Mouse (Mus musculus) hindbrain, postnatal 0 days (tissue): ENCODE results near the gene Tmcc3. TPM values are rescaled to one million over a fixed set of nuclear protein-coding genes. Genes with fewer than 3 reads are reported as not detected.

ENCODE experiments used
- ATAC-seq: fragments of 200-750 bp; cut with Nextera tagmentation; 2 replicates; pipeline ENCODE4 v1.8.0; 2017; ENCODE audit warnings: mild to moderate bottlenecking, moderate TSS enrichment, moderate library complexity
- DNase-seq: peaks from one replicate; pipeline ENCODE4 v3.0.0-alpha.2; 2015; ENCODE audit warnings: low spot score
- H3K27ac ChIP-seq: fragments of 300-500 bp; sonication (generic); 2 replicates; pipeline ENCODE4 v1.5.1; 2014; ENCODE audit warnings: mild to moderate bottlenecking
- H3K27me3 ChIP-seq: fragments of 300-500 bp; sonication (generic); 2 replicates; pipeline ENCODE4 v1.6.1; 2014; ENCODE audit warnings: low read length, mixed read lengths; ENCODE audit not compliant: insufficient read depth
- H3K36me3 ChIP-seq: fragments of 300-500 bp; sonication (generic); 2 replicates; pipeline ENCODE4 v1.6.1; 2014; ENCODE audit warnings: low read length, mixed read lengths; ENCODE audit not compliant: insufficient read depth
- H3K4me1 ChIP-seq: fragments of 300-500 bp; sonication (generic); 2 replicates; pipeline ENCODE4 v1.6.1; 2014; ENCODE audit warnings: antibody characterized with exemption, low read length, mixed read lengths; ENCODE audit not compliant: insufficient read depth
- H3K4me2 ChIP-seq: fragments of 300-500 bp; sonication (generic); 2 replicates; pipeline ENCODE4 v1.6.1; 2014; ENCODE audit warnings: low read depth, mild to moderate bottlenecking, low read length, moderate library complexity, mixed read lengths
- H3K4me3 ChIP-seq: fragments of 300-500 bp; sonication (generic); 2 replicates; pipeline ENCODE4 v1.5.1; 2014; ENCODE audit warnings: low read length
- H3K9ac ChIP-seq: fragments of 300-500 bp; sonication (generic); replicated peaks from 2 replicates; pipeline ENCODE4 v1.6.1; 2014; ENCODE audit warnings: mild to moderate bottlenecking, low read length, moderate library complexity, mixed read lengths
- H3K9me3 ChIP-seq: fragments of 300-500 bp; sonication (generic); 2 replicates; pipeline ENCODE4 v1.6.1; 2016; ENCODE audit warnings: low read length, mixed read lengths
- CTCF ChIP-seq: IDR thresholded peaks from 2 replicates; pipeline ENCODE4 v1.5.1; 2016; ENCODE audit warnings: antibody characterized with exemption, control low read depth, low read depth
- WGBS: fragments of 180-500 bp; shearing (Covaris S2); extraction: QIAGEN DNeasy Blood & Tissue Kit; methylation state at CpG from one replicate; pipeline ENCODE4 v1.1.7; 2014; 5-methylcytosine and 5-hydroxymethylcytosine counted together
- polyA plus RNA-seq: library from polyadenylated mRNA; unstranded; fragments of >200 nt; fragmentation: Nextera tagmentation; extraction: Ambion mirVana; gene quantifications from 2 replicates; pipeline ENCODE4 v1.2.1, GENCODE M21; 2015
- total RNA-seq: library from RNA; depleted of rRNA; stranded (reverse); fragments of >200 nt; gene quantifications from 2 replicates; pipeline ENCODE4 v1.2.3, GENCODE M21; 2014

Tmcc3 gene
- total and polyA plus RNA-seq, 2 experiments from 2014 or later, result 9.7 to 15.3 TPM

GRCm38 (mm10) chr10:94622828-94623227 is 311.1 kb downstream of the Tmcc3 start:
- TF ChIP-seq CTCF, result no peak
- 0 out of 2 replicates have a peak overlapping the region, but pooled peaks have one; percentile 69 for H3K27ac ChIP-seq

GRCm38 (mm10) chr10:94623617-94624016 is 311.9 kb downstream of the Tmcc3 start:
- 0 out of 2 replicates have a peak overlapping the region, but pooled peaks have one; percentile 26 for H3K27ac ChIP-seq
- peak; percentile 98 for TF ChIP-seq CTCF
- DNase-seq (peak; percentile 93), ATAC-seq (peak; percentile 58)
- no peaks in the 10 kb centered on the region for H3K27me3 ChIP-seq
- H3K9ac ChIP-seq, result no peak overlapping the region
- no peaks in the 10 kb centered on the region for H3K9me3 ChIP-seq
- WGBS, result 5% methylated on average over 10 of the region's 10 CpGs
- no peaks in the 10 kb centered on the region for H3K36me3 ChIP-seq
- peaks cover 28% of the 10 kb centered on the region for H3K4me1 ChIP-seq
- H3K4me2 ChIP-seq, result peak overlapping the region; percentile 36
- no peak overlapping the region for H3K4me3 ChIP-seq

More at GRCm38 (mm10) chr10:94622828-94623227, 311.1 kb downstream of the Tmcc3 start:
- ATAC-seq (no peak), DNase-seq (no peak)
- H3K4me1 ChIP-seq, result peaks cover 28% of the 10 kb centered on the region
- H3K9ac ChIP-seq, result 0 out of 2 replicates have a peak overlapping the region, but pooled peaks have one; percentile 24
- H3K27me3 ChIP-seq, result no peaks in the 10 kb centered on the region
- no peaks in the 10 kb centered on the region for H3K36me3 ChIP-seq
- no peaks in the 10 kb centered on the region for H3K9me3 ChIP-seq
- no peak overlapping the region for H3K4me3 ChIP-seq
- peak overlapping the region; percentile 36; the same call in 1 of the 2 replicates for H3K4me2 ChIP-seq
- WGBS, result 22% methylated on average over 9 of the region's 9 CpGs

- ATAC-seq, result no peak
- H3K9ac ChIP-seq, result no peak overlapping the region
- no peak overlapping the region for H3K4me2 ChIP-seq
- no peaks in the 10 kb centered on the region for H3K36me3 ChIP-seq
- H3K27me3 ChIP-seq, result no peaks in the 10 kb centered on the region
- H3K9me3 ChIP-seq, result no peaks in the 10 kb centered on the region
- no peak overlapping the region for H3K27ac ChIP-seq
- 88% methylated on average over 9 of the region's 9 CpGs for WGBS
- H3K4me3 ChIP-seq, result no peak overlapping the region
- peaks cover 28% of the 10 kb centered on the region for H3K4me1 ChIP-seq
- no peak for TF ChIP-seq CTCF
- DNase-seq, result no peak
Observed at GRCm38 (mm10) chr10:94625036-94625435, 313.3 kb downstream of the Tmcc3 start.

- WGBS, result 75% methylated on average over 8 of the region's 8 CpGs
- no peak overlapping the region for H3K27ac ChIP-seq
- H3K9me3 ChIP-seq, result no peaks in the 10 kb centered on the region
- no peaks in the 10 kb centered on the region for H3K27me3 ChIP-seq
- peaks cover 26% of the 10 kb centered on the region for H3K4me1 ChIP-seq
- TF ChIP-seq CTCF, result no peak
- H3K4me2 ChIP-seq, result no peak overlapping the region
- no peak overlapping the region for H3K9ac ChIP-seq
- H3K36me3 ChIP-seq, result no peaks in the 10 kb centered on the region
- DNase-seq, result no peak
- ATAC-seq, result no peak
- H3K4me3 ChIP-seq, result no peak overlapping the region
Observed at GRCm38 (mm10) chr10:94625606-94626005, 313.9 kb downstream of the Tmcc3 start.

GRCm38 (mm10) chr10:94630771-94631280 is 319.1 kb downstream of the Tmcc3 start:
- ATAC-seq (no peak), DNase-seq (no peak)
- H3K36me3 ChIP-seq, result no peaks in the 10 kb centered on the region
- H3K4me1 ChIP-seq, result no peaks in the 10 kb centered on the region
- no peaks in the 10 kb centered on the region for H3K27me3 ChIP-seq
- no peak overlapping the region for H3K9ac ChIP-seq
- 51% methylated on average over 4 of the region's 4 CpGs for WGBS
- H3K4me2 ChIP-seq, result no peak overlapping the region
- no peak overlapping the region for H3K4me3 ChIP-seq
- H3K27ac ChIP-seq, result no peak overlapping the region
- TF ChIP-seq CTCF, result no peak
- no peaks in the 10 kb centered on the region for H3K9me3 ChIP-seq

GRCm38 (mm10) chr10:94631541-94632113 is 319.9 kb downstream of the Tmcc3 start:
- Histone ChIP-seq H3K27ac (no peak overlapping the region), H3K4me2 (no peak overlapping the region), H3K27me3 (no peaks in the 10 kb centered on the region), H3K36me3 (no peaks in the 10 kb centered on the region), H3K9ac (no peak overlapping the region), H3K9me3 (no peaks in the 10 kb centered on the region), H3K4me1 (no peaks in the 10 kb centered on the region), H3K4me3 (no peak overlapping the region)
- ATAC-seq (no peak), DNase-seq (no peak)
- WGBS, result 44% methylated on average over 11 of the region's 11 CpGs
- no peak for TF ChIP-seq CTCF

GRCm38 (mm10) chr10:94632245-94632644 is 320.5 kb downstream of the Tmcc3 start:
- no peaks in the 10 kb centered on the region for H3K4me1 ChIP-seq
- H3K36me3 ChIP-seq, result no peaks in the 10 kb centered on the region
- H3K4me3 ChIP-seq, result no peak overlapping the region
- WGBS, result 91% methylated on average over 5 of the region's 5 CpGs
- no peak overlapping the region for H3K27ac ChIP-seq
- no peaks in the 10 kb centered on the region for H3K27me3 ChIP-seq
- no peak for TF ChIP-seq CTCF
- no peak overlapping the region for H3K4me2 ChIP-seq
- ATAC-seq, result no peak
- H3K9ac ChIP-seq, result no peak overlapping the region
- H3K9me3 ChIP-seq, result no peaks in the 10 kb centered on the region
- no peak for DNase-seq
